Mouse (Mus musculus) bone marrow macrophage, adult 2 months (primary cell): ENCODE measurements around the gene Igsf8. TPM values are rescaled to one million over a fixed set of nuclear protein-coding genes. Genes with fewer than 3 reads are reported as not detected.
A peak's percentile ranks its signal among the peaks of the same experiment; 100 is the strongest.
"Not testable (repeated sequence)": the region's sequence is repeated elsewhere in the genome, so short reads cannot be mapped to it uniquely, and the experiment has no call there.

ENCODE experiments used
- H3K27ac ChIP-seq: 2 replicates; pipeline ENCODE4 v1.5.1; 2012; ENCODE audit warnings: low read depth, low read length; ENCODE audit not compliant: insufficient read depth
- H3K4me1 ChIP-seq: 2 replicates; pipeline ENCODE4 v1.6.1; 2012; ENCODE audit warnings: low read length; ENCODE audit not compliant: control insufficient read depth, insufficient read depth
- H3K4me3 ChIP-seq: 2 replicates; pipeline ENCODE4 v1.5.1; 2012; ENCODE audit warnings: mild to moderate bottlenecking, low read length, moderate library complexity; ENCODE audit not compliant: insufficient read depth
- CTCF ChIP-seq: IDR thresholded peaks from 2 replicates; pipeline ENCODE4 v1.5.1; 2012; ENCODE audit warnings: low read depth, mild to moderate bottlenecking, low read length, moderate library complexity
- POLR2A ChIP-seq: IDR thresholded peaks from 2 replicates; pipeline ENCODE4 v1.6.1; 2012; ENCODE audit warnings: mild to moderate bottlenecking, low read depth, low read length, borderline replicate concordance
- polyA plus RNA-seq: library from polyadenylated mRNA; stranded (reverse); fragments of >200 nt; gene quantifications from 2 replicates; pipeline ENCODE4 v1.2.4, GENCODE M21; 2012; ENCODE audit not compliant: missing spikeins, insufficient read depth, insufficient read length

Igsf8 gene
- polyA plus RNA-seq, 1 experiment: 90.3 TPM

DNA sequence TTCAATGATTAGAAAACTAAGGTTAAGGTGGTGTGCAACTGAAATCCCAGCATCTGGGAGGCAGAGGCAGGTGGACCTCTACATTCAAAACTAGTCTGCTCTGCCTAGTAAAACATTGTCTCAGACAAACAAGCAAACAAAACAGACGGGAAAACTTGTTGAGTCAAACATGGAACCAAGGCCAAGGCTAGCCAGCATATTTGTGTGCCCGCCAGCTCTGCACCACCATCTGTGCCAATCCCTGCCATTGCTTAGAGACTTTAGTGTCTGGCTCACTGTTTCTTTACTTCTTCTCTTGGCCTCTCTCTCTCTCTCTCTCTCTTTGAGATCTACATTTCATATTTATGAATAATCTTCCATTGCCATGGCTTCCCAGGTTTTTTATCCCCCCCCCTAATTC lies 33.2 kb upstream of the Igsf8 start:
- Histone ChIP-seq H3K27ac (no peak overlapping the region), H3K4me3 (no peak overlapping the region)
- TF ChIP-seq CTCF (no peak), POLR2A (no peak)

DNA sequence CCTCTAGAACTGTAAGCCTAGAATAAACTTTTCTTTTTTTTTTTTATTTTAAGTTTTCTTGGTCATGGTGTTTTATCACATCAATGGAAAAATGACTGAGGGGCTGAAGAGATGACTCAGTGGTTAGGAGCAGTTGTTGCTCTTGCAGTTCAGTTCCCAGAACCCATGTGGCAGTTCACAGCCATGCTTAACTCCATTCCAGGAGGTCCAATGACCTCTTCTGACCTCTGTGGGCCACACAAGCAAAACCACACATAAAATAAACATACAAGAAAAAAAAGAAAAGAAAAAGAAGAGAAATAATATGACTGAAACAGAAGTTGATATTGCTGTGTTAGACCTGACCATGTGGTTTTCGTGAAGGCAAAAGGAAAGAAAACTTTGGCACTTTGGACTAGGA lies 32.2 kb upstream of the Igsf8 start:
- Histone ChIP-seq H3K4me1 (no peaks in the 10 kb centered on the region), H3K27ac (no peak overlapping the region), H3K4me3 (no peak overlapping the region)
- TF ChIP-seq POLR2A (no peak), CTCF (no peak)

More for the DNA sequence above, 33.2 kb upstream of the Igsf8 start:
- H3K4me1 ChIP-seq: no peaks in the 10 kb centered on the region

GRCm38 (mm10) chr1:172240945-172241708 lies 20.3 kb upstream of the Igsf8 start:
- no peak overlapping the region for H3K4me3 ChIP-seq
- H3K4me1 ChIP-seq: peaks cover 29% of the 10 kb centered on the region
- TF ChIP-seq CTCF (no peak), POLR2A (no peak)
- H3K27ac ChIP-seq: peak overlapping the region; percentile 54

DNA sequence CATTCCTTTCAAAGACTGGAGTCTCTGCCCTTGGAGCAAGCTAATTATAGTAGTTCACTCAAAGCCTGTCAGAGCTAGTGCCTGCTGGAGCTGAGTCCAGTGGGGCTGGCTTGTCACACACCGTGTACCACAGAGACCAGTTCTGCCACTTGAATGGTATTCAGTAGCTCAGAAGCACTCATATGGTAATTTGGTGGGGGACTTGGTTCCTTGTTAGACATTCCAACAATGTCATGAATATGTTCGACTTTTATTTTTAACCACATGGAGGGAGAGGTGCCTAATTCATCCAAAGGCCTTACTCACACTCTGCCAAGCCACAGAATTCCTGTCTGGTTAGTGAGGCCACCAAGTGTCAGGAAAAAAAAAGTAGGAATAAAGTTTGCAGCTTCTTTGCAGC lies 19.0 kb upstream of the Igsf8 start:
- Histone ChIP-seq H3K4me3 (no peak overlapping the region), H3K4me1 (peaks cover 31% of the 10 kb centered on the region), H3K27ac (no peak overlapping the region)
- no peak for TF ChIP-seq CTCF
- TF ChIP-seq POLR2A: no peak

DNA sequence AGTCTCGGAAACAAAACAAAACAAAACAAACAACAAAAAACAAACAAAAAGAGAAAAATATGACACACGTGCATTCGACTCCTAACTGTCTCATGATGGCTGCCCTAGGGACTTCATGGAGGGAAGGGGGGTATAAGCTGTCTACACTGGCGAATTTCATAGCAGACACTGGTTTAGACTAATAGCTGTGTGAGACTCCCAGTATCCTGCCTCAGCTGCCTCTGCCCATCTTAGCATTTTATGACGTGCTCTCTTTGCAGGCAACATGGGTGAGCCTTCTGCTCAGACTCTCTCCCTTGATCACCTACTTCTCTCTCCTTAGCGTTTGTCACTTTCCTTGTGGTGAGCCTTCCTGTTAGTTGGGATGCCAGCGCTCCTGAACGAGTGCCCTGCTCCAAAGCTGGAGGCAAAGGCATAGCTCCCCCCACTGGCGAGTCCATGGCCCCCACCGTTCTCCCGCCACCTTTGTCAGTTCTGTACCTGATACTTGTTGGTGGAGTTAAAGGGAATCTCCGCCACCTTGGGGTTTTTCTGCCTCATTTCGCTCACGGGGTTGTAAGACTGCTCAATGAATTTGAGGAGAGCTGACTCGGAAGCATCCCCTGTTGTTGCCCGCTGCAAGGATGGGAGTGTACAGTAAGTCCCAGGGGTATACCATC lies 17.8 kb upstream of the Igsf8 start:
- Histone ChIP-seq H3K4me1 (peaks cover 40% of the 10 kb centered on the region), H3K4me3 (no peak overlapping the region), H3K27ac (no peak overlapping the region)
- TF ChIP-seq CTCF (no peak), POLR2A (no peak)

GRCm38 (mm10) chr1:172244645-172245044 lies 16.8 kb upstream of the Igsf8 start:
- not testable (repeated sequence) for H3K4me3 ChIP-seq, H3K27ac ChIP-seq
- H3K4me1 ChIP-seq: peaks cover 40% of the 10 kb centered on the region

GRCm38 (mm10) chr1:172247216-172247615 lies 14.2 kb upstream of the Igsf8 start:
- H3K4me1 ChIP-seq: peaks cover 22% of the 10 kb centered on the region
- TF ChIP-seq POLR2A (no peak), CTCF (no peak)

GRCm38 (mm10) chr1:172247679-172248078 lies 13.8 kb upstream of the Igsf8 start:
- TF ChIP-seq POLR2A: no peak
- peak; percentile 39; the same call in 1 of the 2 replicates for TF ChIP-seq CTCF
- no peak overlapping the region for H3K27ac ChIP-seq
- peaks cover 17% of the 10 kb centered on the region for H3K4me1 ChIP-seq
- H3K4me3 ChIP-seq: no peak overlapping the region

More at GRCm38 (mm10) chr1:172247216-172247615, 14.2 kb upstream of the Igsf8 start:
- Histone ChIP-seq H3K27ac (no peak overlapping the region), H3K4me3 (no peak overlapping the region)

DNA sequence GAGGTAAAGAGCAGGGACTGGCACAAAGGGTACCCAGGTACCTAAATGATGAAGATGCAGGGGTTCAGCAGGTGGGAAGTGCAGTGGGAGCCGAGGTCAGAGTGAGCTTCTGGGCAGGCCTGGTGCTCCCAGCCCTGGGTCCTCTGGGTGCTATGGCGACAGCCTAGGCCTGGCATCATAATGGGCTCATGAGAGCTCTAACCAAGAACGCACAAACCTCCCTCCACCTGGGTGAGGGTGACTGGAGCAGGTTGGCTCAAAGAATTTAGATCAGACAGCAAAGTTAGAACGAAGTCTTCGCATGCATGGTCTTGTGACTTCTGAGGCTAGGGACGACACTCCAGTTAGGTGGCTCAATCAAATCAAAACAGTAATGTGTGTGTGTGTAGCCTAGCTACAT lies 3.1 kb upstream of the Igsf8 start, which contains the start of gene Atp1a4:
TSS of gene Atp1a4 (minus strand) at position 101 of the 400 bp plus-strand sequence.
- TF ChIP-seq POLR2A (no peak), CTCF (no peak)
- Histone ChIP-seq H3K27ac (no peak within 1 kb of the TSS), H3K4me3 (no peak within 1 kb of the TSS), H3K4me1 (no peaks in the 10 kb centered on the region)

DNA sequence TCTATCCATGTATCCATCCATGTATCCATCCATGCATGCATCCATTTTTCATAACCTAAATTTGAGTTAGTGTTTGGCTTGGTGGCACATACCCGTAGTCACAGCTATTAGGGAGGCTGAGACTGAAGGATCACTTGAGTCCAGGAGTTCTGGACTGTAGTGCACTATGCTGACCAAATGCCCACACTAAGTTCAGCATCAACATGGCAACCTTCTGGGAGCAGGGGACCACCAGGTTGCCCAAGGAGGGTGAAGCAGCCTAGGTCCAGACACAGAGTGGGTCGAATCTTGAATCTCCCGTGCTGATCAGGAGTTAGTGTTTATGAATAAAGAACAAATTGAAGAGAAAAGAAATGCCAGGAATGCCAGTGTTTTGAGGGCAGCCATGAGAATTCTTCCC lies 9.8 kb downstream of the Igsf8 start:
- no peak overlapping the region for H3K27ac ChIP-seq
- no peak overlapping the region for H3K4me3 ChIP-seq
- H3K4me1 ChIP-seq: peaks cover 1% of the 10 kb centered on the region; the same call in 1 of the 2 replicates
- TF ChIP-seq CTCF (no peak), POLR2A (no peak)
